Mouse (Mus musculus) thymus, adult 2 months (tissue): ENCODE results near the gene Fggy.

Experiments used
- CTCF ChIP-seq: fragments of 200-500 bp; IDR thresholded peaks from 2 replicates; pipeline ENCODE4 v1.5.1; 2012; ENCODE audit warnings: mild to moderate bottlenecking, control low read depth, low read length, moderate library complexity, borderline replicate concordance; ENCODE audit not compliant: control insufficient read depth, poor library complexity, insufficient read depth; ENCODE audit errors: extremely low read depth
- POLR2A ChIP-seq: fragments of 200-500 bp; IDR thresholded peaks from 2 replicates; pipeline ENCODE4 v1.6.1; 2012; ENCODE audit warnings: mild to moderate bottlenecking, low read length, control low read depth, moderate library complexity; ENCODE audit not compliant: control insufficient read depth, poor library complexity, insufficient read depth; ENCODE audit errors: extremely low read depth

- TF ChIP-seq CTCF (no peak), POLR2A (no peak)
Measured at GRCm38 (mm10) chr4:95770469-95770868, 213.2 kb downstream of the Fggy start.
